Mouse (Mus musculus): ENCODE data around the gene Stab2. TPM values are rescaled to one million over a fixed set of nuclear protein-coding genes. Genes with fewer than 3 reads are reported as not detected.

The Stab2 gene
- polyA plus RNA-seq, 1 experiment: 0.16 TPM

- DNase-seq (ENCODE audit: low read depth): no peak
- TF ChIP-seq CTCF (IDR thresholded peaks at IDR 0.05; ENCODE audit: borderline replicate concordance, extremely low read depth, insufficient read depth, insufficient read length) (peak; percentile 35; the same call in 1 of the 2 replicates), POLR2A (IDR thresholded peaks at IDR 0.05; ENCODE audit: borderline replicate concordance, extremely low read depth, insufficient read depth, insufficient read length, poor library complexity, severe bottlenecking) (no peak)
Observed at GRCm38 (mm10) chr10:86976001-86976726, 31.7 kb downstream of the Stab2 start.

DNA sequence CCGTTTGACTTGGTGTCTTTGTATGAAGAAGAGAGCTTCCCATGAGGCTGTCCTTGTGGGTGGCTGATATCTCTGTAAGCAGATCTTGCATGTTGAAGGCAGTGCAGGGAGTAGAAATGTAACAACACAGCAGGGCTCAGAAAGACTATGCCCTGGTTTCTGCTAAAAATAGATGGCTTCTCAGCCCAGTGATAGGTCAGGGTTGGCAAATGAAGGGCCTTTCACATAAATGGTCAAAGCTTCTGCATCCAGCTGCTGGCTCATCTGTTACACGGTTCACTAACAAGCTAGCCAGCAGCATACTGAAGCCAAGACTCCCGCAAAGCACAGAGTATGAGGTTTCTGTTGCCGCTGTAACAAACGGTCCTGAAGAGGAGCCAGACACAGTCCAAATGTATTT is 34.5 kb downstream of the Stab2 start:
- TF ChIP-seq POLR2A (IDR thresholded peaks at IDR 0.05; ENCODE audit: borderline replicate concordance, extremely low read depth, insufficient read depth, insufficient read length, poor library complexity, severe bottlenecking): no peak
- TF ChIP-seq CTCF (IDR thresholded peaks at IDR 0.05; ENCODE audit: borderline replicate concordance, extremely low read depth, insufficient read depth, insufficient read length): no peak
- DNase-seq (ENCODE audit: low read depth): no peak

GRCm38 (mm10) chr10:86972503-86972826 is 35.4 kb downstream of the Stab2 start:
- DNase-seq (ENCODE audit: low read depth): no peak
- TF ChIP-seq CTCF (IDR thresholded peaks at IDR 0.05; ENCODE audit: borderline replicate concordance, extremely low read depth, insufficient read depth, insufficient read length) (no peak), POLR2A (IDR thresholded peaks at IDR 0.05; ENCODE audit: borderline replicate concordance, extremely low read depth, insufficient read depth, insufficient read length, poor library complexity, severe bottlenecking) (no peak)

GRCm38 (mm10) chr10:86971680-86972502 is 35.9 kb downstream of the Stab2 start:
- TF ChIP-seq CTCF (IDR thresholded peaks at IDR 0.05; ENCODE audit: borderline replicate concordance, extremely low read depth, insufficient read depth, insufficient read length) (peak; percentile 87), POLR2A (IDR thresholded peaks at IDR 0.05; ENCODE audit: borderline replicate concordance, extremely low read depth, insufficient read depth, insufficient read length, poor library complexity, severe bottlenecking) (no peak)
- DNase-seq (ENCODE audit: low read depth): peak; percentile 87

DNA sequence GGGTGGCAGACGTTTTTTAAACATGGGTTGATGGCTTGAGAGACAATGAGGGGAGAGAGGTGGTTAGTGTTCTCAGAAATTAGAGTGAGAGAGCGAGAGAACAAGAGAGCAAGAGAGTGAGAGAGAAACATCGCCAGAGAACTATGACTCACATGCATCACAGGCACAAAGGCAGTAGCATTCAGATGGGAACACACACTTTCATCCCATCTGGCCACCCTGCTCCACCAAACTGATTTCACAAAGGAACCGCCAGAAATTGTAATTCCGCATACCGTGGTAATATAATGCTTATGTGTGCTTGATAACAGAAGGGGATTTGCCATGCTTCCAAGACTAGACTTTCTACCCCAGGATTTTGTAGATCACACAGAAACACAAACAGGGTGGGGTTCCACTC is 38.5 kb downstream of the Stab2 start:
- peak; percentile 20 for DNase-seq (ENCODE audit: low read depth)
- no peak for TF ChIP-seq CTCF (IDR thresholded peaks at IDR 0.05; ENCODE audit: borderline replicate concordance, extremely low read depth, insufficient read depth, insufficient read length)

GRCm38 (mm10) chr10:86961542-86962466 is 46.0 kb downstream of the Stab2 start:
- TF ChIP-seq CTCF (IDR thresholded peaks at IDR 0.05; ENCODE audit: borderline replicate concordance, extremely low read depth, insufficient read depth, insufficient read length) (no peak), POLR2A (IDR thresholded peaks at IDR 0.05; ENCODE audit: borderline replicate concordance, extremely low read depth, insufficient read depth, insufficient read length, poor library complexity, severe bottlenecking) (no peak)
- DNase-seq (ENCODE audit: low read depth): peak; percentile 91

- no peak for DNase-seq (ENCODE audit: low read depth)
- no peak for TF ChIP-seq POLR2A (IDR thresholded peaks at IDR 0.05; ENCODE audit: borderline replicate concordance, extremely low read depth, insufficient read depth, insufficient read length, poor library complexity, severe bottlenecking)
- no peak for TF ChIP-seq CTCF (IDR thresholded peaks at IDR 0.05; ENCODE audit: borderline replicate concordance, extremely low read depth, insufficient read depth, insufficient read length)
Observed at GRCm38 (mm10) chr10:86955299-86955698, 52.5 kb downstream of the Stab2 start.

DNA sequence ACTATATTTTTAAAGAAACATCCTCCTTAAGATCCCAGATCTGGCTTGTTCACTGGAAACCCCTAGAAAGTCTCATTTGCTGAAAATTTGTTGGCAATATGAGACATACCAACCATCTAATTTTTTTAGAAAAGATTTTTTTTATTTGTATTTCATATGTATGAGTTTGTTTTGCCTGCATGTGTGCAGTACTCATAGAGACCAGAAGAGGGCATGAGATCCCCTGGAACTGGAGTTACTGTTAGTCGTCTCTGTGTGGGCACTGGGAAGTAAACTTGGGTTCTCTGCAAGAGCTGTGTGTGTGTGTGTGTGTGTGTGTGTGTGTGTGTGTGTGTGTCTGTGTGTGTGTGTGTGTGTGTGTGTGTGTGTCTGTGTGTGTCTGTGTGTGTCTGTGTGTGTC is 55.1 kb downstream of the Stab2 start:
- TF ChIP-seq CTCF (IDR thresholded peaks at IDR 0.05; ENCODE audit: borderline replicate concordance, extremely low read depth, insufficient read depth, insufficient read length) (peak; percentile 18; the same call in 1 of the 2 replicates), POLR2A (IDR thresholded peaks at IDR 0.05; ENCODE audit: borderline replicate concordance, extremely low read depth, insufficient read depth, insufficient read length, poor library complexity, severe bottlenecking) (no peak)

DNA sequence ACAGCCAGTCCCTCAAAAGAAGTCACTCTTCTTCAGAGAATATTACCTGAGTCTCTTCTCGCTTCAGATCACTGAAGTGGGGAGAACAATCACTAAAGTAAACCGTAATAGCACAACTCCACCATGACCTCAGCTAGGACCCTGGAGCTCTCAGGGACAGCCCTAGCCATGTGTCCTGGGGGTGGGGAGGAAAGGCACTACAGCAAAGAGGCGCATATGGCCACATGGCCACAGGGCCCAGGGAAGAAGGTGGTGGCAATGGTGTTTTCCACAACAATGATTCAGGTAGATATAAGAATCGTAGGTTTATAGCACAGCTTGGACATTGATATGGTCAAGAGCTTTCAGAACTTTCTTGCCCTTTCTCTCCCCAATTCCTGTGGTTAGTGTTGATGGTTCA is 57.0 kb downstream of the Stab2 start:
- TF ChIP-seq CTCF (IDR thresholded peaks at IDR 0.05; ENCODE audit: borderline replicate concordance, extremely low read depth, insufficient read depth, insufficient read length) (no peak), POLR2A (IDR thresholded peaks at IDR 0.05; ENCODE audit: borderline replicate concordance, extremely low read depth, insufficient read depth, insufficient read length, poor library complexity, severe bottlenecking) (no peak)

More for the DNA sequence above, 55.1 kb downstream of the Stab2 start:
- no peak for DNase-seq (ENCODE audit: low read depth)

GRCm38 (mm10) chr10:86949886-86950285 is 57.9 kb downstream of the Stab2 start:
- no peak for DNase-seq (ENCODE audit: low read depth)
- TF ChIP-seq CTCF (IDR thresholded peaks at IDR 0.05; ENCODE audit: borderline replicate concordance, extremely low read depth, insufficient read depth, insufficient read length) (no peak), POLR2A (IDR thresholded peaks at IDR 0.05; ENCODE audit: borderline replicate concordance, extremely low read depth, insufficient read depth, insufficient read length, poor library complexity, severe bottlenecking) (no peak)

More for the DNA sequence above, 57.0 kb downstream of the Stab2 start:
- no peak for DNase-seq (ENCODE audit: low read depth)

- no peak for DNase-seq (ENCODE audit: low read depth)
- TF ChIP-seq CTCF (IDR thresholded peaks at IDR 0.05; ENCODE audit: borderline replicate concordance, extremely low read depth, insufficient read depth, insufficient read length): no peak
- TF ChIP-seq POLR2A (IDR thresholded peaks at IDR 0.05; ENCODE audit: borderline replicate concordance, extremely low read depth, insufficient read depth, insufficient read length, poor library complexity, severe bottlenecking): no peak
Observed at GRCm38 (mm10) chr10:86947541-86947940, 60.3 kb downstream of the Stab2 start.
